Mouse (Mus musculus) erythroblast, embryonic 14.5 days (primary cell): ENCODE measurements around the gene Hist1h2ac. TPM values are rescaled to one million over a fixed set of nuclear protein-coding genes. Genes with fewer than 3 reads are reported as not detected.
"Not testable (repeated sequence)": the region's sequence is repeated elsewhere in the genome, so short reads cannot be mapped to it uniquely, and the experiment has no call there.

ENCODE experiments used
- H3K27me3 ChIP-seq: 2 replicates; pipeline ENCODE4 v1.6.1; 2012; ENCODE audit warnings: inconsistent platforms; ENCODE audit not compliant: control insufficient read depth
- H3K36me3 ChIP-seq: 2 replicates; pipeline ENCODE4 v1.6.1; 2012; ENCODE audit warnings: mild to moderate bottlenecking, inconsistent platforms; ENCODE audit not compliant: control insufficient read depth
- H3K4me1 ChIP-seq: 2 replicates; pipeline ENCODE4 v1.6.1; 2012; ENCODE audit warnings: inconsistent platforms; ENCODE audit not compliant: control insufficient read depth
- H3K4me3 ChIP-seq: replicated peaks from 2 replicates; pipeline ENCODE3; 2012; ENCODE audit warnings: moderate library complexity, mild to moderate bottlenecking, inconsistent platforms
- H3K9me3 ChIP-seq: 2 replicates; pipeline ENCODE4 v1.6.1; 2012; ENCODE audit warnings: low read length, inconsistent platforms, mixed read lengths; ENCODE audit not compliant: control insufficient read depth
- GATA1 ChIP-seq: IDR thresholded peaks from 2 replicates; pipeline ENCODE4 v1.6.1; 2012; ENCODE audit warnings: low read length, inconsistent platforms, mixed read lengths
- TAL1 ChIP-seq: IDR thresholded peaks from 3 replicates; pipeline ENCODE4 v1.6.1; 2012; ENCODE audit warnings: low read length, inconsistent platforms, mixed read lengths
- polyA plus RNA-seq: library from polyadenylated mRNA; stranded (reverse); fragments of >175 nt; gene quantifications from 2 replicates; pipeline ENCODE4 v1.2.3, GENCODE M21; 2012

The Hist1h2ac gene
- polyA plus RNA-seq = 1.1 and 2.1 TPM in 2 replicates

GRCm38 (mm10) chr13:23683755-23684281, at the start of gene Hist1h2ac, which contains the start of gene Hist1h2bc:
TSS of gene Hist1h2ac (minus strand) at chr13:23683948.
TSS of gene Hist1h2bc (plus strand) at chr13:23684199.
- H3K4me1 ChIP-seq = peaks cover 67% of the 10 kb centered on the region
- H3K36me3 ChIP-seq = peaks cover 7% of the 10 kb centered on the region
- H3K4me3 ChIP-seq = peak within 1 kb of the TSS; percentile 79
- H3K9me3 ChIP-seq = no peaks in the 10 kb centered on the region
- no peaks in the 10 kb centered on the region for H3K27me3 ChIP-seq
- TF ChIP-seq TAL1 (no peak), GATA1 (no peak)

- Histone ChIP-seq H3K27me3 (no peaks in the 10 kb centered on the region), H3K4me1 (peaks cover 7% of the 10 kb centered on the region), H3K9me3 (no peaks in the 10 kb centered on the region), H3K4me3 (no peak overlapping the region), H3K36me3 (no peaks in the 10 kb centered on the region)
- TF ChIP-seq TAL1 (no peak), GATA1 (no peak)
Measured at GRCm38 (mm10) chr13:23732156-23732804, 48.5 kb upstream of the Hist1h2ac start.

- H3K4me1 ChIP-seq = peaks cover 3% of the 10 kb centered on the region; the same call in 1 of the 2 replicates
- no peaks in the 10 kb centered on the region for H3K27me3 ChIP-seq
- no peak overlapping the region for H3K4me3 ChIP-seq
- TF ChIP-seq GATA1 (no peak), TAL1 (no peak)
- no peaks in the 10 kb centered on the region for H3K9me3 ChIP-seq
- H3K36me3 ChIP-seq = no peaks in the 10 kb centered on the region
Measured at GRCm38 (mm10) chr13:23730479-23730878, 46.7 kb upstream of the Hist1h2ac start.

- no peaks in the 10 kb centered on the region for H3K9me3 ChIP-seq
- H3K4me1 ChIP-seq = peaks cover 4% of the 10 kb centered on the region; the same call in 1 of the 2 replicates
- H3K36me3 ChIP-seq = no peaks in the 10 kb centered on the region
- TF ChIP-seq GATA1 (no peak), TAL1 (no peak)
- no peak overlapping the region for H3K4me3 ChIP-seq
- no peaks in the 10 kb centered on the region for H3K27me3 ChIP-seq
Measured at GRCm38 (mm10) chr13:23729706-23730105, 46.0 kb upstream of the Hist1h2ac start.

- Histone ChIP-seq H3K36me3 (no peaks in the 10 kb centered on the region), H3K4me1 (peaks cover 10% of the 10 kb centered on the region), H3K4me3 (no peak overlapping the region), H3K9me3 (no peaks in the 10 kb centered on the region), H3K27me3 (no peaks in the 10 kb centered on the region)
- no peak for TF ChIP-seq TAL1
- TF ChIP-seq GATA1 = no peak
Measured at GRCm38 (mm10) chr13:23729192-23729525, 45.4 kb upstream of the Hist1h2ac start.

GRCm38 (mm10) chr13:23728472-23729191, 44.9 kb upstream of the Hist1h2ac start:
- no peak overlapping the region for H3K4me3 ChIP-seq

GRCm38 (mm10) chr13:23725213-23725612, 41.5 kb upstream of the Hist1h2ac start:
- no peaks in the 10 kb centered on the region for H3K9me3 ChIP-seq
- no peaks in the 10 kb centered on the region for H3K27me3 ChIP-seq
- H3K36me3 ChIP-seq = no peaks in the 10 kb centered on the region
- peaks cover 22% of the 10 kb centered on the region for H3K4me1 ChIP-seq
- TF ChIP-seq TAL1 = no peak
- TF ChIP-seq GATA1 = no peak
- H3K4me3 ChIP-seq = no peak overlapping the region

More at GRCm38 (mm10) chr13:23728472-23729191, 44.9 kb upstream of the Hist1h2ac start:
- peaks cover 15% of the 10 kb centered on the region for H3K4me1 ChIP-seq
- no peaks in the 10 kb centered on the region for H3K9me3 ChIP-seq
- TF ChIP-seq GATA1 (no peak), TAL1 (no peak)
- no peaks in the 10 kb centered on the region for H3K36me3 ChIP-seq
- no peaks in the 10 kb centered on the region for H3K27me3 ChIP-seq

- H3K27me3 ChIP-seq = no peaks in the 10 kb centered on the region
- H3K36me3 ChIP-seq = no peaks in the 10 kb centered on the region
- H3K9me3 ChIP-seq = no peaks in the 10 kb centered on the region
- H3K4me1 ChIP-seq = peaks cover 22% of the 10 kb centered on the region
- H3K4me3 ChIP-seq = no peak overlapping the region
- TF ChIP-seq GATA1 = no peak
- TF ChIP-seq TAL1 = no peak
Measured at GRCm38 (mm10) chr13:23724239-23724638, 40.5 kb upstream of the Hist1h2ac start.

- H3K27me3 ChIP-seq, H3K4me3 ChIP-seq, H3K4me1 ChIP-seq, H3K36me3 ChIP-seq, H3K9me3 ChIP-seq: not testable (repeated sequence)
Measured at GRCm38 (mm10) chr13:23717593-23718245, 34.0 kb upstream of the Hist1h2ac start.
